Mouse (Mus musculus): ENCODE measurements at regions not wholly inside any gene's neighbourhood (a gene's known extent, or its start where the extent isn't known, plus 50 kb on each side); places are given as distances from the start of the nearest gene placed in this dataset.

GRCm38 (mm10) chr6:4417247-4417709 lies 87.3 kb upstream of the Col1a2 start:
- peak overlapping the region; percentile 43 for H3K27ac ChIP-seq (ENCODE audit: low read length)
- ATAC-seq (ENCODE audit: low read depth), result peak; percentile 88
- 27% methylated on average over 6 of the region's 6 CpGs for WGBS
- H3K36me3 ChIP-seq (ENCODE audit: control insufficient read depth, insufficient read depth, low read length), result no peaks in the 10 kb centered on the region
- H3K4me3 ChIP-seq (ENCODE audit: low read length), result peak overlapping the region; percentile 23; the same call in 1 of the 2 replicates
- 0 out of 2 replicates have a peak overlapping the region, but pooled peaks have one; percentile 33 for H3K9ac ChIP-seq (ENCODE audit: low read length)
- H3K4me1 ChIP-seq (replicated peaks; ENCODE audit: control insufficient read depth, insufficient read depth, low read length), result peaks cover 11% of the 10 kb centered on the region
- H3K4me2 ChIP-seq (ENCODE audit: low read depth, low read length), result peak overlapping the region; percentile 39
- H3K9me3 ChIP-seq (ENCODE audit: control insufficient read depth, low read length), result no peaks in the 10 kb centered on the region
- no peaks in the 10 kb centered on the region for H3K27me3 ChIP-seq (ENCODE audit: control insufficient read depth, insufficient read depth, low read depth, low read length)

- H3K4me2 ChIP-seq (ENCODE audit: low read depth, low read length), result 0 out of 2 replicates have a peak overlapping the region, but pooled peaks have one; percentile 6
- 51% methylated on average over 10 of the region's 10 CpGs for WGBS
- H3K36me3 ChIP-seq (ENCODE audit: control insufficient read depth, insufficient read depth, low read length), result no peaks in the 10 kb centered on the region
- no peak overlapping the region for H3K4me3 ChIP-seq (ENCODE audit: low read length)
- no peak for ATAC-seq (ENCODE audit: low read depth)
- H3K9ac ChIP-seq (ENCODE audit: low read length), result no peak overlapping the region
- H3K4me1 ChIP-seq (replicated peaks; ENCODE audit: control insufficient read depth, insufficient read depth, low read length), result peaks cover 11% of the 10 kb centered on the region
- no peaks in the 10 kb centered on the region for H3K27me3 ChIP-seq (ENCODE audit: control insufficient read depth, insufficient read depth, low read depth, low read length)
- no peaks in the 10 kb centered on the region for H3K9me3 ChIP-seq (ENCODE audit: control insufficient read depth, low read length)
- H3K27ac ChIP-seq (ENCODE audit: low read length), result peak overlapping the region; percentile 78
These were observed 86.2 kb upstream of the Col1a2 start for GRCm38 (mm10) chr6:4418376-4418775.

- 26% methylated on average over 5 of the region's 5 CpGs for WGBS
These were observed 85.7 kb upstream of the Col1a2 start for GRCm38 (mm10) chr6:4418941-4419351.

GRCm38 (mm10) chr6:4421466-4421865 lies 83.1 kb upstream of the Col1a2 start:
- Histone ChIP-seq H3K4me2 (ENCODE audit: low read depth, low read length) (no peak overlapping the region), H3K36me3 (ENCODE audit: control insufficient read depth, insufficient read depth, low read length) (no peaks in the 10 kb centered on the region), H3K9me3 (ENCODE audit: control insufficient read depth, low read length) (no peaks in the 10 kb centered on the region), H3K4me3 (ENCODE audit: low read length) (no peak overlapping the region), H3K27ac (ENCODE audit: low read length) (no peak overlapping the region), H3K9ac (ENCODE audit: low read length) (no peak overlapping the region), H3K4me1 (replicated peaks; ENCODE audit: control insufficient read depth, insufficient read depth, low read length) (peaks cover 11% of the 10 kb centered on the region), H3K27me3 (ENCODE audit: control insufficient read depth, insufficient read depth, low read depth, low read length) (no peaks in the 10 kb centered on the region)
- WGBS, result 68% methylated on average over 7 of the region's 7 CpGs
- ATAC-seq (ENCODE audit: low read depth), result no peak

More at GRCm38 (mm10) chr6:4418941-4419351, 85.7 kb upstream of the Col1a2 start:
- Histone ChIP-seq H3K9me3 (ENCODE audit: control insufficient read depth, low read length) (no peaks in the 10 kb centered on the region), H3K4me2 (ENCODE audit: low read depth, low read length) (0 out of 2 replicates have a peak overlapping the region, but pooled peaks have one; percentile 16), H3K9ac (ENCODE audit: low read length) (no peak overlapping the region), H3K27me3 (ENCODE audit: control insufficient read depth, insufficient read depth, low read depth, low read length) (no peaks in the 10 kb centered on the region), H3K27ac (ENCODE audit: low read length) (peak overlapping the region; percentile 78), H3K4me1 (replicated peaks; ENCODE audit: control insufficient read depth, insufficient read depth, low read length) (peaks cover 11% of the 10 kb centered on the region), H3K4me3 (ENCODE audit: low read length) (no peak overlapping the region), H3K36me3 (ENCODE audit: control insufficient read depth, insufficient read depth, low read length) (no peaks in the 10 kb centered on the region)
- peak; percentile 89 for ATAC-seq (ENCODE audit: low read depth)

GRCm38 (mm10) chr6:4427122-4427521 lies 77.5 kb upstream of the Col1a2 start:
- no peaks in the 10 kb centered on the region for H3K36me3 ChIP-seq (ENCODE audit: control insufficient read depth, insufficient read depth, low read length)
- no peak overlapping the region for H3K9ac ChIP-seq (ENCODE audit: low read length)
- 90% methylated on average over 4 of the region's 4 CpGs for WGBS
- no peak overlapping the region for H3K27ac ChIP-seq (ENCODE audit: low read length)
- ATAC-seq (ENCODE audit: low read depth), result no peak
- H3K9me3 ChIP-seq (ENCODE audit: control insufficient read depth, low read length), result no peaks in the 10 kb centered on the region
- H3K4me3 ChIP-seq (ENCODE audit: low read length), result no peak overlapping the region
- H3K4me1 ChIP-seq (replicated peaks; ENCODE audit: control insufficient read depth, insufficient read depth, low read length), result peaks cover 2% of the 10 kb centered on the region; the same call in 1 of the 2 replicates
- H3K27me3 ChIP-seq (ENCODE audit: control insufficient read depth, insufficient read depth, low read depth, low read length), result no peaks in the 10 kb centered on the region
- no peak overlapping the region for H3K4me2 ChIP-seq (ENCODE audit: low read depth, low read length)

- H3K27me3 ChIP-seq (ENCODE audit: control insufficient read depth, insufficient read depth, low read depth, low read length), result no peaks in the 10 kb centered on the region
- 42% methylated on average over 1 of the region's 1 CpGs for WGBS
- H3K4me1 ChIP-seq (replicated peaks; ENCODE audit: control insufficient read depth, insufficient read depth, low read length), result peaks cover 2% of the 10 kb centered on the region; the same call in 1 of the 2 replicates
- no peaks in the 10 kb centered on the region for H3K9me3 ChIP-seq (ENCODE audit: control insufficient read depth, low read length)
- H3K4me2 ChIP-seq (ENCODE audit: low read depth, low read length), result no peak overlapping the region
- H3K27ac ChIP-seq (ENCODE audit: low read length), result peak overlapping the region; percentile 67
- H3K4me3 ChIP-seq (ENCODE audit: low read length), result no peak overlapping the region
- no peak overlapping the region for H3K9ac ChIP-seq (ENCODE audit: low read length)
- peak; percentile 74 for ATAC-seq (ENCODE audit: low read depth)
- H3K36me3 ChIP-seq (ENCODE audit: control insufficient read depth, insufficient read depth, low read length), result no peaks in the 10 kb centered on the region
These were observed 73.8 kb upstream of the Col1a2 start for GRCm38 (mm10) chr6:4430704-4431310.

GRCm38 (mm10) chr6:4432192-4432591 lies 72.4 kb upstream of the Col1a2 start:
- Histone ChIP-seq H3K36me3 (ENCODE audit: control insufficient read depth, insufficient read depth, low read length) (no peaks in the 10 kb centered on the region), H3K27ac (ENCODE audit: low read length) (no peak overlapping the region)
- WGBS, result 78% methylated on average over 8 of the region's 8 CpGs

GRCm38 (mm10) chr6:4436439-4436838 lies 68.2 kb upstream of the Col1a2 start:
- Histone ChIP-seq H3K4me3 (ENCODE audit: low read length) (no peak overlapping the region), H3K27ac (ENCODE audit: low read length) (no peak overlapping the region), H3K36me3 (ENCODE audit: control insufficient read depth, insufficient read depth, low read length) (no peaks in the 10 kb centered on the region), H3K9ac (ENCODE audit: low read length) (no peak overlapping the region), H3K27me3 (ENCODE audit: control insufficient read depth, insufficient read depth, low read depth, low read length) (no peaks in the 10 kb centered on the region), H3K4me2 (ENCODE audit: low read depth, low read length) (no peak overlapping the region), H3K9me3 (ENCODE audit: control insufficient read depth, low read length) (no peaks in the 10 kb centered on the region), H3K4me1 (replicated peaks; ENCODE audit: control insufficient read depth, insufficient read depth, low read length) (0 out of 2 replicates have a peak, but pooled peaks cover 2% of the 10 kb centered on the region)
- ATAC-seq (ENCODE audit: low read depth), result no peak
- 61% methylated on average over 4 of the region's 4 CpGs for WGBS

More at GRCm38 (mm10) chr6:4432192-4432591, 72.4 kb upstream of the Col1a2 start:
- no peaks in the 10 kb centered on the region for H3K27me3 ChIP-seq (ENCODE audit: control insufficient read depth, insufficient read depth, low read depth, low read length)
- no peak overlapping the region for H3K9ac ChIP-seq (ENCODE audit: low read length)
- no peak overlapping the region for H3K4me3 ChIP-seq (ENCODE audit: low read length)
- peaks cover 2% of the 10 kb centered on the region; the same call in 1 of the 2 replicates for H3K4me1 ChIP-seq (replicated peaks; ENCODE audit: control insufficient read depth, insufficient read depth, low read length)
- H3K4me2 ChIP-seq (ENCODE audit: low read depth, low read length), result no peak overlapping the region
- ATAC-seq (ENCODE audit: low read depth), result no peak
- H3K9me3 ChIP-seq (ENCODE audit: control insufficient read depth, low read length), result no peaks in the 10 kb centered on the region

- whole genome bisulfite sequencing, result 71% methylated on average over 1 of the region's 1 CpGs
- no peaks in the 10 kb centered on the region for H3K9me3 ChIP-seq (ENCODE audit: control insufficient read depth, low read length)
- H3K27me3 ChIP-seq (ENCODE audit: control insufficient read depth, insufficient read depth, low read depth, low read length), result no peaks in the 10 kb centered on the region
- no peak for ATAC-seq (ENCODE audit: low read depth)
- H3K36me3 ChIP-seq (ENCODE audit: control insufficient read depth, insufficient read depth, low read length), result no peaks in the 10 kb centered on the region
- no peak overlapping the region for H3K27ac ChIP-seq (ENCODE audit: low read length)
- no peak overlapping the region for H3K4me3 ChIP-seq (ENCODE audit: low read length)
- no peak overlapping the region for H3K9ac ChIP-seq (ENCODE audit: low read length)
- no peak overlapping the region for H3K4me2 ChIP-seq (ENCODE audit: low read depth, low read length)
- H3K4me1 ChIP-seq (replicated peaks; ENCODE audit: control insufficient read depth, insufficient read depth, low read length), result no peaks in the 10 kb centered on the region
These were observed 67.7 kb upstream of the Col1a2 start for GRCm38 (mm10) chr6:4436874-4437273.

All from lung, embryonic 16.5 days (tissue).